Mouse (Mus musculus): ENCODE measurements around the gene Thumpd3. TPM values are rescaled to one million over a fixed set of nuclear protein-coding genes. Genes with fewer than 3 reads are reported as not detected.

The Thumpd3 gene
- total RNA-seq, 2 experiments from 2014 or later = 125 to 147 TPM

DNA sequence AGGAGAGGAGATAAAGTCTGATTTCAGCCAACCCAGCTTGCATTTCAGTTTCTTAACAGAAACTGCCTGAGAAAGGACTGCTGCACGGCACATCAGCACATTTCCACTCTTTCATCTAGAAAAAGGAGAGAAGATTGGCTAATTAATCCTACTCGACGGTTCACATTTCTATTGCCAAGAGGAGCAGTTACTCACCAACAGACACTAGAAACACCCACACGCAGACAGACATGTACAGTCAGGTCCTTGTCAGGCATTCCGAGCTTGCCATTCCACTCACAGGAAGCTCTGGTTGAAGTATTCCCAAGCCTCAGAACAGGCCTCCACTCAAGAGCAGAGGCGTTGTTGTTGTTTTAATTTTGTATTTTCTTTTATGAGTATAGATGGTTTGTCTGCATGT lies 11.6 kb upstream of the Thumpd3 start:
- no peak for ATAC-seq (replicated peaks; ENCODE audit: low FRiP score, low TSS enrichment, poor library complexity, severe bottlenecking)

GRCm38 (mm10) chr6:113036463-113037175 lies 9.4 kb upstream of the Thumpd3 start:
- no peak for ATAC-seq (replicated peaks; ENCODE audit: low FRiP score, low TSS enrichment, poor library complexity, severe bottlenecking)

GRCm38 (mm10) chr6:113037946-113038734 lies 7.9 kb upstream of the Thumpd3 start:
- peak; percentile 72 for ATAC-seq (replicated peaks; ENCODE audit: low FRiP score, low TSS enrichment, poor library complexity, severe bottlenecking)

DNA sequence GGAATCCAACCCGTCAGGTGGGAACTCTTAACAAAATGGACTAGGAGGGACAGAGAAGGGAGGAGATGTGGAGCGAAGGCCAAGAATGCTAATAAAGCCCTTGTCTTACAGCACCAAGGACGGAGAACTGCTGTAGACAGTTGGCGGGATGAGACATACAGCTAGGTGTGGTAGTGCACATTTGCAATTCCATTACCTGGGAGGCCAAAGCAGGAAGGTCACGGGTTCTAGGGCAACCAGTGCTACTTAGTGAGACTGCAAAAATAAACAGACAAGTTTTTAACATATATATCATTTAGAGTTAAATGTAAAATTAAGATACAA lies 7.3 kb upstream of the Thumpd3 start:
- no peak for ATAC-seq (replicated peaks; ENCODE audit: low FRiP score, low TSS enrichment, poor library complexity, severe bottlenecking)

GRCm38 (mm10) chr6:113040319-113040718 lies 5.7 kb upstream of the Thumpd3 start:
- ATAC-seq (replicated peaks; ENCODE audit: low FRiP score, low TSS enrichment, poor library complexity, severe bottlenecking) = no peak

- ATAC-seq (replicated peaks; ENCODE audit: low FRiP score, low TSS enrichment, poor library complexity, severe bottlenecking) = peak; percentile 48
Observed at GRCm38 (mm10) chr6:113041215-113041990, 4.6 kb upstream of the Thumpd3 start.

GRCm38 (mm10) chr6:113045575-113045974 lies 450 bp upstream of the Thumpd3 start:
- ATAC-seq (replicated peaks; ENCODE audit: low FRiP score, low TSS enrichment, poor library complexity, severe bottlenecking) = no peak

DNA sequence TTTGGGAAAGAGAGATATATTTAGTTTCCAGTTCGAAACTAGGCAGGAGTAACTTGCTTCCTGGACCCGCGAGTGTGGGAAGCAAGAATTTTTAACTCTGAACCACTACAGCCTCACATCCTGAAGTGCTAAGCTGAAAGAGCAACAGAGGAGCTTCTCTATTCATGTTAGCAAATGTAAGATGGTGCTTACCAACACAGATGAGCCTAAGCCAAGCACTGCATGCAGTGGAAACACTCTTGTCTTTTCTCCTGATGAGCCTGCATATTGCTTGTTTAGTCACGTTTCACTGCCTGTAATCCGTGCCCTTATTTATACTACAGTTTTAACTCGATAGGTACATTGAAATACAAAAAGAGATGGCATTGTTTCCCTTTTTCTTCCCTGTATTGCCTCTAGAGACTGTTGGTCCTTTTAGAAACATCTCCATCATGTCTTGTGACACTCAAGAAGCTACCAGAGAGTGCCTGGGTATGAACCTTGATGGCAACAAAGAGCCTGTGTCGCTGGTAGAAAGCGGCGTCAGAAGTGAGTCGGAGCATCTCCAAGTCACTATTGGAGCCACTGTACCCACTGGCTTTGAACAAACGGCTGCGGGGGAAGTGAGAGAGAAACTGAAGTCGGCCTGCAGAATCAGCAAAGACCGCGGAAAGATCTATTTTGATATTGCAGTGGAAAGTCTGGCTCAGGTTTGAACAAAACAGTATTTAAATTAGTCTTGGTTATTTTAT lies 1.2 kb downstream of the Thumpd3 start:
- ATAC-seq (replicated peaks; ENCODE audit: low FRiP score, low TSS enrichment, poor library complexity, severe bottlenecking) = no peak

GRCm38 (mm10) chr6:113048371-113048770 lies 2.3 kb downstream of the Thumpd3 start:
- ATAC-seq (replicated peaks; ENCODE audit: low FRiP score, low TSS enrichment, poor library complexity, severe bottlenecking) = 0 out of 2 replicates have a peak, but pooled peaks have one; percentile 3

GRCm38 (mm10) chr6:113049159-113049558 lies 3.1 kb downstream of the Thumpd3 start:
- ATAC-seq (replicated peaks; ENCODE audit: low FRiP score, low TSS enrichment, poor library complexity, severe bottlenecking) = no peak

GRCm38 (mm10) chr6:113052972-113053371 lies 6.9 kb downstream of the Thumpd3 start:
- ATAC-seq (replicated peaks; ENCODE audit: low FRiP score, low TSS enrichment, poor library complexity, severe bottlenecking) = no peak

GRCm38 (mm10) chr6:113054552-113055107 lies 8.6 kb downstream of the Thumpd3 start:
- peak; percentile 56; the same call in 1 of the 2 replicates for ATAC-seq (replicated peaks; ENCODE audit: low FRiP score, low TSS enrichment, poor library complexity, severe bottlenecking)

GRCm38 (mm10) chr6:113060892-113061563 lies 15.0 kb downstream of the Thumpd3 start:
- ATAC-seq (replicated peaks; ENCODE audit: low FRiP score, low TSS enrichment, poor library complexity, severe bottlenecking) = no peak

GRCm38 (mm10) chr6:113062253-113062652 lies 16.2 kb downstream of the Thumpd3 start:
- ATAC-seq (replicated peaks; ENCODE audit: low FRiP score, low TSS enrichment, poor library complexity, severe bottlenecking) = no peak

- no peak for ATAC-seq (replicated peaks; ENCODE audit: low FRiP score, low TSS enrichment, poor library complexity, severe bottlenecking)
Observed at GRCm38 (mm10) chr6:113063363-113063762, 17.3 kb downstream of the Thumpd3 start.

DNA sequence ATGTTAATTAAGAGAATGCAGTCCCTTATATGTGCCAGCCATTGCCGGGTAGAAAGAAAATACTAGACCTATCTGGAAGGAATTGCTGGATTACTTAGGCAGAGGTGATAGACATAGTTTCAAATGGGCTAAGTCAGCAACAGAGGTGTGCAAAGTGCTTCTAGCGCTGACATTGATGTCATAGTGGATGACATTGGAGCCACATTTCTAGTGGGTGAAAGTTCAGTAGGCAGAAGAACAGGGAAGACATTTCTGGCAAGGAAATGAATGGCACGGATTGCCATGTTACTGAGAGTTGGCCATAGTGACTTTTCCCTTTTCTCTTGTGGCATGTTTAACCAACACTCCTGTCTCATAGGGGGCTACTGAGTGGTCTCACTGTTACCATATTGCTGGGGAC lies 19.2 kb downstream of the Thumpd3 start:
- no peak for ATAC-seq (replicated peaks; ENCODE audit: low FRiP score, low TSS enrichment, poor library complexity, severe bottlenecking)

- 0 out of 2 replicates have a peak, but pooled peaks have one; percentile 57 for ATAC-seq (replicated peaks; ENCODE audit: low FRiP score, low TSS enrichment, poor library complexity, severe bottlenecking)
Observed at GRCm38 (mm10) chr6:113069154-113069553, 23.1 kb downstream of the Thumpd3 start.

DNA sequence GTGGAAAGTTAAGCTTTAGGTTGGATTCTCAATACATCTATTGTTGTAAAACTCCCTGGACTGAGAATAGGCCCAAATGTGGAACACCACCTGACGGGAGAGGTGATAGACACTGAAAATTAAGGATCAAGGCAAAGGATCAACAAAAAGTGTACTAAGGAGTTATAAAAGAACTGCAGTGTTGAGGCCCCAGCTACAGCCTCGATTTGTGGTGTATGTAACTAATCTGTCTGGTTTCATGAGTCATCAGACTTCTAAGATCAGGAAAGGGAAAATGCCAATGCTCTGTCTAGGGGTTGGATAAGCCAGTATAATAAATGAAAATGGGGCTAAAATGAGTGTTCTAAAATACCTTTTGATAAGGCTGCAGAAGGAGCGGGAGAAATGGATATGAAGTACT lies 29.2 kb downstream of the Thumpd3 start:
- ATAC-seq (replicated peaks; ENCODE audit: low FRiP score, low TSS enrichment, poor library complexity, severe bottlenecking) = no peak
